Mouse (Mus musculus): ENCODE data around the gene Map3k14.
A peak's percentile ranks its signal among the peaks of the same experiment; 100 is the strongest.
"Not testable (repeated sequence)": the region's sequence is repeated elsewhere in the genome, so short reads cannot be mapped to it uniquely, and the experiment has no call there.

Gene Map3k14

GRCm38 (mm10) chr11:103246081-103246730 is 21.1 kb downstream of the Map3k14 start:
- DNase-seq: no peak

DNA sequence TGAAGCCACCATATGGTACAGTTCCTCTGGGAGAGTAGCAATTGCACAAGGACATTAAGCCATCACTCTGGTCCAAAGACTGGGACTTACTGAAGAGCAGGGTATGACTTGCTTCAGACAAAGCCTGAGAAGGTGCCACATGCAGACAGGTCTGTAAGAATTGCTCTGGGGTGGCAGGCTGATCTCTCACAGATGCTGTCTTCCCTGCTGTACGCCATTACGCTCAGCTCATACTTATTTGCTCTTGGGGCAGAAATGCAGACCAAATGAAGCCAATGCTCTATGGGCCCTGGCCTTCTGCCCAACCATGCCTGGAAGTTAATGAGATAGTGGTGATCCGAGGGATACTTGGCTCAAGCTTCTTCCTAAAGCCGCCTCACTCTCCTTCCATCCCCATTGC is 22.4 kb downstream of the Map3k14 start:
- DNase-seq: no peak

GRCm38 (mm10) chr11:103240740-103241139 is 26.5 kb downstream of the Map3k14 start:
- peak; percentile 50 for DNase-seq

- DNase-seq: no peak
These were observed 29.5 kb downstream of the Map3k14 start for GRCm38 (mm10) chr11:103237757-103238156.

DNA sequence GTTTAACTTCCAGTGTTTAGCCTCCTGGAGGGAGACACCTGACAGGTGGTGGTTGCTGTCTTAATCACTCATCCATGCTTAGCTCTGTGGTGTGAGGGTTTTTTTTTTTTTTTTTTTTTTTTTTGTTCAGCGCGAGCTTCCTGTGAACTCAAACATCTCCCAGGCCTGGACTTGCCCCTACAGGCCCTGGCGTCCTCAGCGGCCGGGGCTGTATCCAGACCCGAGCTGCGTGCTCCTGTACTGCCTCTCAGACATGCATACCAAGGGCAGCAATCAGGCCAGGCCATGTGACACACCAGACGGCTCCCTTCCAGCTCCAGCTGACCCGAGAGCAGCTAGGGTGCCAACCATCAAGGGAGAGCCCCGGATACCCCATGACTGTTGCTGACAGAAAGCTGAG is 30.4 kb downstream of the Map3k14 start:
- no peak for DNase-seq

GRCm38 (mm10) chr11:103236431-103236830 is 30.8 kb downstream of the Map3k14 start:
- DNase-seq: no peak

DNA sequence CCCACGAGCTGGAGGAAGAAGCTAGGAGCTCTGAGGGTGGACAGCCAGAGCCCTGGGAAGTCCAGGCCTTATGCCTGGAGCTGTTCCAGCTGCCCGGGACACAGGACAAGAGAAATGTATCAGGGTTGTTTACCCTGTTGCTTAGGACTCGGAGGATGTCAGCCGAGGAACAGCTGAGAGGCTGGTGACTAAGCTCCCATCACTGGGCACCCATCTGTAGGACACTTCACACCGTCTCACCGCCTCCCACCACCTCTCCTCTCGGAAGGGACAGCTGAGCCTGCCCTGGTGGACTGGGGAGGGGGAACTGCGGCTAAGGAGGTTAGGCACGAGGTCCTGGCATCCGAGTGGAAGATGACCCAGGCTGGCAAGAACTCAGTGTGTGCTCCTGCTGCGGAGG is 31.6 kb downstream of the Map3k14 start:
- DNase-seq: no peak

DNA sequence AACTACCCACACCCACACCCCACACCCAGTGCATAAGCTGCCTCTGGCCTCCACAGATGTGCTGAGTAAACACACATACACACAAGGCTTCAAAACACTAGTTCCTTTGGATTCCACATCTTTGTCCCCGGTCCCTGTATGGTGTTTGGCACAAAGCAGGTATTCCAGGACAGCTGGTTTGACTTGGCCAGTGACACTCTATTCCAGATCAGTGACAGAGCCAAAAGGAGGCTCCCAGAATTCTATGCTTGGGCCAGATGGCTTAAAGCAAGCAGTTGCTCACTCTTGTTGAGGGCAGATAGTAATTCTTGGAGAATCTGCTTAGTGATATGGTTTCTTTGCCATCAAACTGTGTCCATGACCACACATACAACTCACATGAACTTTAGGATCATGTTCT is 32.8 kb downstream of the Map3k14 start:
- no peak for DNase-seq

DNA sequence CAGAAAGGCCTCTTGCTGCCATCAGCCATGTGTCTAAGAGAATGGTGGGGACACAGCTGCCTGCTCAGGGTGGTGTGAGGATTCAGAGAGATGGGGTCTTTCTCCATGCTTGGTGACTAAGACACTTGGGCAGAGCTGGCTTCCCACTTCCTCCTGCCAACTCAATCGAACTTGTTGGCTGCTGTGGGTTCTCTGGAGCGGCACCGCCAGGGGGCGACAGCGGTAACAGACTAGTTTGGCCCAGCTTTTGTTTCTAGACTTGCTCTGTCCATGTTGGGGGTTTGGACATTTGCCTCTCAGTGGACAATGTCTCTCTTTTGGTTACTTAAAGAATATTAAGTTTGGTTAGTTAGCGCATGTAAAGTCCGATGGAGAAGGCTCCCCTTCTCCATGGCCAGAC is 34.3 kb downstream of the Map3k14 start:
- DNase-seq: peak; percentile 94

DNA sequence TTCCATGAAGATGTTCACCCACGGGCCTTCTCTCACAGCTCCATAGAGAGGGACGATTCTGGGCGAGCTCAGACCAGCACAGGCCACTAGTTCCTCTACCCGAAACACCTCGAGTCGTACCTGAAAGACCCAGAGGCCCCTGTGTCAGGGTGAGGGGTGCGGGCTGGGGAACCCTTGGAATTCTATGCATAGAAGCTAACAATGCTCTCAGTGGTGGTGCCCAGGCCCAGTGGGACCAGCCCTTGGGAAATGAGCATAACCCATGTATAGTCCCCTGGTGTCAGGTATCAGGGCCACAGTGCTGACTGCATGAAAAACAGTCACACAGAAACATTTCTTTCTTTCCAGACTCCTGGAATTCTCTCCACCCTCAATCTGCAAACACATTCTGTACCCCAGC is 35.9 kb downstream of the Map3k14 start:
- no peak for DNase-seq

- no peak for DNase-seq
These were observed 36.6 kb downstream of the Map3k14 start for GRCm38 (mm10) chr11:103230626-103231025.

DNA sequence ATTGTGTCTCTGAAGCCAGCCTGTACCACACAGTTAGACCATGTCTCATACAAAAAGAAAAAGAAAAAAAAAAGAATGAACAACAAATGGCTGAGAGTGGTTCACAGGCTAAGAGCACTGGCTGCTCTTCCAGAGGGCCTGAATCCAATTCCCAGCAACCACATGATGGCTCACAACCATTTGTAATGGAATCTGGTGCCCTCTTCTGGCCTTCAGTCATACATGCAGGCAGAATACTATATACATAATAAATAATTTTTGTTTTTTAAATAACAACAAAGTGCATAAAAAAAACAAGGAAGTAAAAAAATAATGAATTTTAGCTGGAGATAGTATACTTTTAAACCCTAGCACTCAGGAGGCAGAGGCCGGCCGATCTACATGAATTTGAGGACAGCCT is 37.7 kb downstream of the Map3k14 start:
- DNase-seq: no peak

DNA sequence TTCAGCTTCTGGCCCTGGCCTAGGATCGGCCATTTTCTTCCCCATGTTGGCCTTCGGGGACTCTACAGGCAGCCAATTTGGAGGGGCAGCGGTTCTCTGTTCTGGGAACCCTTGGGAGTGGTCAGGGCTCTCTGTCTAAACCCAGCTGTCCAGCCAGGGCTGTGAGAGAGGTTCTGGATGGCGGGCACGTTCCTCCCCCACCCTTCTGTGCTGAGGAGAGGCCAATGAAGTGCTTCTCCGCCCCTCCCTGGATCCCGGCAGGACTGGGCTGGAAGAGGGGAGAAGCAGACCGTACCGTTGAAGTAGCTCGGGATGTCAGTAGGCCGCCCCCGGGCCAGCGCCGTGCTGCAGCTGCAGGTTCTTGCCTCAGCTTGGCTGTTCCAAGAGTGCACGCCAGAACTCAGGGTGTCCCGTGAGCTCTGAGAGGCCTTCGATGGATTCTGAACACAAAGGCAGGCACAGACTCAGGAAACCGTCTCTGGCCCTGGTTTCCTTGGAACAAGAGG is 43.3 kb downstream of the Map3k14 start:
- no peak for DNase-seq

- no peak for DNase-seq
These were observed 43.8 kb downstream of the Map3k14 start for GRCm38 (mm10) chr11:103223444-103223843.

GRCm38 (mm10) chr11:103222718-103223117 is 44.6 kb downstream of the Map3k14 start:
- not testable (repeated sequence) for DNase-seq

- no peak for DNase-seq
These were observed 45.8 kb downstream of the Map3k14 start for GRCm38 (mm10) chr11:103221437-103221836.

- DNase-seq: no peak
These were observed 47.3 kb downstream of the Map3k14 start for GRCm38 (mm10) chr11:103219995-103220394.

GRCm38 (mm10) chr11:103219259-103219658 is 48.0 kb downstream of the Map3k14 start:
- no peak for DNase-seq

GRCm38 (mm10) chr11:103218517-103218901 is 48.8 kb downstream of the Map3k14 start:
- no peak for DNase-seq

GRCm38 (mm10) chr11:103217790-103218516 is 49.3 kb downstream of the Map3k14 start, which contains the start of gene Spata32:
Gene Spata32 (minus strand): TSS chr11:103218432.
- peak; percentile 87 for DNase-seq

GRCm38 (mm10) chr11:103215355-103215754 is 51.9 kb downstream of the Map3k14 start:
- DNase-seq: no peak

DNA sequence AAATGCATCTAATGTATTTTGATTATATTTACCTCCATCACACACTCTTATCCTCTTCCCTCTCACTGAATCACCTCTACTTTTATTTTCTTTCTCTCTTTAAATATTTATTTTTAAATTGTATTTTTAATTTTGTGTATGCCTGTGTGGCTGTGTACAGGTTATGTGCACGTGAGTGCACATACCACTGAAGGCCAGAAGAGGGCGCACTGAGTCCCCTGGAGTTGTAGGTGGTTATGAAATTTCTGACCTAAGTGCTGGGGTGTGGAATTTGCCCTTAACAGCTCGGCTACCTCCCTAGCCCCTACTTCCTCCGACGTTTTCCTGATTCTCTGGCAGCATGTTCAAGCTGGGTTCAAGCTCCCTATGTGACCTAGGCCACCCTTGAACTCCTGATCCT is 53.6 kb downstream of the Map3k14 start:
- DNase-seq: no peak

GRCm38 (mm10) chr11:103210291-103210690 is 57.0 kb downstream of the Map3k14 start:
- DNase-seq: no peak

DNA sequence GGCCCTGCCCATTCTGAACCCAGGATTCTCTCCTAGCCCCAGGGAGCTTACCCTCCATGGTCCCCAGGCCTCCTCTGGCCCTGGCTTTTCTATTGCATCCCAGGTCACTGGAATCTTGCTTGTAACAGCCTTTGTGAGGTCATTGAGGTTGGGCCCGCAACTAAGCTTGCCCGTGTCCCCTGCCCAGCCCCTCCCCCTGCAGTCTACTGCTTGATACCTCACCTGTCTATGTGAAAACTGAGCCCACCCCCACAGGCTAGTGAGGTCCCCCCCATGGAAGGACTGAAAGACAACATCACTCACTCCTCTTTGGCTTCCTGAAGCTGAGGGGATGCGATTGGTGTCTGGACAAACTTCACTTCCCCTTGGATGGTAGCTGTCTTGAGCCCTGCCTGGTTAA is 58.8 kb downstream of the Map3k14 start, which contains the start of gene 1700023F06Rik:
TSS of gene 1700023F06Rik (minus strand) at position 101 of the 400 bp plus-strand sequence.
- DNase-seq: no peak
